Mouse (Mus musculus) testis, adult 2 months (tissue): ENCODE measurements at regions not wholly inside any gene's neighbourhood (a gene's known extent, or its start where the extent isn't known, plus 50 kb on each side); places are given as distances from the start of the nearest gene placed in this dataset.
"Not testable (repeated sequence)": the region's sequence is repeated elsewhere in the genome, so short reads cannot be mapped to it uniquely, and the experiment has no call there.

Experiments used
- CTCF ChIP-seq: fragments of 200-500 bp; IDR thresholded peaks from 2 replicates; pipeline ENCODE4 v1.5.1; 2012; ENCODE audit warnings: low read depth, mild to moderate bottlenecking, inconsistent platforms, low read length, moderate library complexity; ENCODE audit not compliant: control insufficient read depth, insufficient read depth, insufficient replicate concordance
- POLR2A ChIP-seq: fragments of 200-500 bp; IDR thresholded peaks from 2 replicates; pipeline ENCODE4 v1.6.1; 2012; ENCODE audit warnings: low read depth, mild to moderate bottlenecking, inconsistent platforms, low read length, moderate library complexity; ENCODE audit not compliant: control insufficient read depth

DNA sequence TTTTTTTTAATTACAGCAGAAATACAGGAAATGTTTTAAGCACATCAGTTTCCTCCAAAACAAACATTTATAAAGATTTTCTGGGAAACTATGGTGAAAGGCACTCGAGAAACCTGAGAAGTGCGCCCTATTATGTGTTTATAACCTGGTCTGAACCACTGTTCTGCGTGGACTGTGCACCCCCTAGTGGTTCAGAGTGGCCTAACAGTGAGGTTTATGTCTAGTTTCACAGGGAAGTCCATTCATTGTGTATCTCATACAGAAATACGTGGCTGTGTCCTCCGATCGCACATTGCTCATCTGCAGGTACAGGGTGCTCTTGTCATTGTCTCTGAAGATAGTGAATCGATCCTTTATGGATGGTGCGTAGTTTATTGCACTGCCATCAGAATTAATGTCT, 504.3 kb downstream of the Adam6a start:
- not testable (repeated sequence) for TF ChIP-seq POLR2A
- peak; percentile 10; the same call in 1 of the 2 replicates for TF ChIP-seq CTCF
